Mouse (Mus musculus): ENCODE measurements around the gene Nrde2.

- TF ChIP-seq CTCF (IDR thresholded peaks at IDR 0.05) (no peak), EP300 (IDR thresholded peaks at IDR 0.05) (no peak)
Observed at GRCm38 (mm10) chr12:100090750-100091149, 68.7 kb downstream of the Nrde2 start.
